Mouse (Mus musculus) frontal cortex, adult 2 months (tissue): ENCODE data around the gene Tctn1. TPM values are rescaled to one million over a fixed set of nuclear protein-coding genes. Genes with fewer than 3 reads are reported as not detected.

ENCODE experiments used
- polyA plus RNA-seq: library from polyadenylated mRNA; depleted of rRNA; stranded (reverse); fragments of >200 nt; gene quantifications from 2 replicates; pipeline ENCODE4 v1.2.3, GENCODE M21; 2012; rRNA removed

Tctn1 gene
- polyA plus RNA-seq, 1 experiment = 46.5 TPM

Other genes with a start within 250 kb of the Tctn1 start
- 65.9 and 80.2 TPM in 2 replicates for gene Cux2, start 214.4 kb downstream of the Tctn1 start, polyA plus RNA-seq
- 1.8 TPM in 2 replicates for gene Myl2, start 163.5 kb downstream of the Tctn1 start, polyA plus RNA-seq
- 0.42 and 1.2 TPM in 2 replicates for gene Ccdc63, start 123.6 kb downstream of the Tctn1 start, polyA plus RNA-seq
- 365 and 386 TPM in 2 replicates for gene Ppp1cc, start 106.2 kb downstream of the Tctn1 start, polyA plus RNA-seq
- 3.4 and 5.9 TPM in 2 replicates for gene Hvcn1, start 57.7 kb downstream of the Tctn1 start, polyA plus RNA-seq
- gene Pptc7, start 19.9 kb upstream of the Tctn1 start, polyA plus RNA-seq = 30.5 and 31.4 TPM in 2 replicates
- gene Rad9b, start 89.8 kb upstream of the Tctn1 start, polyA plus RNA-seq = 8.7 and 10.8 TPM in 2 replicates
- 188 and 192 TPM in 2 replicates for gene Vps29, start 89.9 kb upstream of the Tctn1 start, polyA plus RNA-seq
- 30.4 and 33.0 TPM in 2 replicates for gene Gpn3, start 107.4 kb upstream of the Tctn1 start, polyA plus RNA-seq
- gene Fam216a, start 107.9 kb upstream of the Tctn1 start, polyA plus RNA-seq = 102 TPM in 2 replicates
- 257 and 268 TPM in 2 replicates for gene Arpc3, start 127.4 kb upstream of the Tctn1 start, polyA plus RNA-seq
- gene Anapc7, start 157.2 kb upstream of the Tctn1 start, polyA plus RNA-seq = 33.3 and 40.7 TPM in 2 replicates
- 269 and 275 TPM in 2 replicates for gene Atp2a2, start 237.8 kb upstream of the Tctn1 start, polyA plus RNA-seq